Mouse (Mus musculus) kidney, adult 8-10 months (tissue): ENCODE measurements around the gene Pax9.

ENCODE experiments used
- DNase-seq, 2 experiments: peaks; one replicate each; pipeline ENCODE4 v3.0.0; 2022

The Pax9 gene

GRCm38 (mm10) chr12:56691427-56692079, at the start of gene Pax9:
Gene Pax9, plus strand, starts transcription at chr12:56691767.
- DNase-seq: no peak

DNA sequence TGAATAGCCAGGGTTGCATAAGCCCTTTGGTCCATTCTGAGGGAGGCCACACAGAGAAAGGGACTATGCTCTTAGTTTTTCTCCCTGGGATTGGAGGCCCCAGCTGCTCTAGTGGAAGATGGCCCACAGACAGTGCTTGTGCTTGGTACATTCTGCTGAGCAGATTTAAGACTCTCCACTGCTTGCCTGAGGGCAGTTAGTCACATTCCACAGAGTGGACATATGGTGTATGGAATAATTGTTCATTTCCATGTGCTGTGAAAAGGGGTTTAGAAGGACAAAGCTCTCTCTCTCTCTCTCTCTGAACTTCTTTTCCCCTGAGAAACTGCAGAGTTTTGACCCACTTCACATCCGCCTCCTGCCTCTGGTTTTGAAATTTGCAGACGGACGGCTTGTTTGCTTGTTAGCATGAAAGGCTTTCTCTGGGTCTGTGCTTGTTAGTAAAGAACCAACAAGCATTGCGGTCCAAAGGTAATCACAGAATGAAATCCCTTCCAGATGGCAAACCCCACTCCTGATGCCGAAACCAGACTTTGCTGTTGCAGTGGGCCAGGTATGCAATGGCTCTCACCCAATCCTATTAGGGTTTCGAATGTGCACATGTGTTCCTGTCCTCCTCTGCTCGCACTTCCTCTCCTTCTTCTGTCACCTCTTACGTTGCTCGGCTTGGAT, 22.0 kb upstream of the Pax9 start:
- no peak for DNase-seq

DNA sequence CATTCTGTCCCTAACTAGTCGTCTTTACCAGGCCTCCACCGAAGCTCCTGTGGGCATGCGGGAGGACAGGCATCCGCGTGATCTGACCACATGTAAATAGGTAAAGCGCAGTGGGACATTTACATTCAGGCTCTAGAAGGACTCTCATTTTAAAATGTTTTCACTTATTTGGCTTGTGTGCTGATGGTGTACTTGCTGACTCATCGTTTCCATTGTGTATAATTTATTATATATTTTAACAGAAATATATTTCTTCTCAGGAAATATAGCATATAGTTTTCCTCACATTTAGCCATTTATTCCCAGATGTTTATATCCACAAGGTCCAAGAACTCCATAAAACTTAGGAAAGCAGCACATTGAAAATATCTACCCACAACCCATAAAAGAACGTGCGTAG, 20.8 kb upstream of the Pax9 start:
- no peak for DNase-seq

- DNase-seq: peak in 1 of 2 experiments; percentile 58
Observed at GRCm38 (mm10) chr12:56674726-56675125, 16.8 kb upstream of the Pax9 start.

- DNase-seq: no peak
Observed at GRCm38 (mm10) chr12:56677620-56678019, 13.9 kb upstream of the Pax9 start.

- peak in 1 of 2 experiments; percentile 41 for DNase-seq
Observed at GRCm38 (mm10) chr12:56681096-56681811, 10.3 kb upstream of the Pax9 start.

DNA sequence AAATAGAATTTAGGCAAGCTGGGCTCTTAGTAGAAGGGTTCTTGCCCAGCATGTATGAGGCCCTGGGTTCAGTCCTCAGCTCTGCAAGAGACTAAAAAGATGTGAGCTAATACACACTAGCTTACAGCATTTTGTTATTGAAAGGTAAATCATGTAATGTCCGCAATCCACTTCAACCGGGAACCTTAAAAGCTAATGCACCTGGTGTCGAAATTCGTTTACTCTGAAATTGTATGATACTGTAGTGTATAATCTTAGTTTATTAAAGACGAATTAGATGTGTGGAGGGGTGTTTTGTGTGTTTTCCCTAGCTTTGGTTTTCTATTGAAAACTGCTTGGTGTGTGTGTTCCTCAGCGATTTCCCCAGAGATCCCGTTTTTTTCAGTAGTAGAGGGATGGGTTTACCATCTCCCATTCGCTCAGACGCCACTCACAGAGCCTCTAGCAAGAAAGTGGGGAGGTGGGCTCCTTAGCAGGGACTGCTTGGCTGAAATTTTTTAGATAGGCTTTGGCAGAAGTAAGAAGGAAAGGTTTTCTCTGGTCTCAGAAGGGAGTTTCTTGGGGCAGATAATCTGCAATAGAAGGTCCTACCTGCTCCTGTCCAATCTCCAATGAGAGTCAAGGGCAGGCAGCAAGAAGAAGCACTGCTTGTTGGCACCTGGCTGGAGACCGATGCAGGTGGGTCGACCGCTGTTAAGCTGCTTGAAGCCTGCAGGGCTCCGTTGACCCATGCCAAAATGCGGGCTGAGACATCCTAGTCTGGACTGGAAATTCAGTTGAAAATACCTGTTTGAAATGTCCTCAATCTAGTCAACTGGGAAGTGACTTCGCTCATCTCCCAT, 3.7 kb upstream of the Pax9 start:
- no peak for DNase-seq

DNA sequence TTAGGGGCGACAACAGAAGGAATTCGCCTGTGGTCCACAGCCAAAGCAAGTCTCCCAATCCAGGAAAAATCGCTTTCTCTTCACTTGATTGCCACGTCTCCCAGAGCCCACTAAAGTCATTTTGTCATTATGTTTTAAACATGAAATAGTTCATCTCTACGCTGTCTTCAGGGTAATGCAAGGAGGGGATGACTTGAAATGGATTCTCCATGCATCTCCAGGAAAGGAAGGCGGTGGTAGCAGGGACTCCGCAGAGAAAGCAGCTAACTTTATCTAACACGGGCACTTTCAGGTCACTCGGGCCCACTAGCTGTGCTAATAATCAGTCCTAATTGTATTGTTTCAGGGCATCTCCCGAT, 3.1 kb upstream of the Pax9 start:
- DNase-seq: no peak

- no peak for DNase-seq
Observed at GRCm38 (mm10) chr12:56688920-56689319, 2.6 kb upstream of the Pax9 start.

DNA sequence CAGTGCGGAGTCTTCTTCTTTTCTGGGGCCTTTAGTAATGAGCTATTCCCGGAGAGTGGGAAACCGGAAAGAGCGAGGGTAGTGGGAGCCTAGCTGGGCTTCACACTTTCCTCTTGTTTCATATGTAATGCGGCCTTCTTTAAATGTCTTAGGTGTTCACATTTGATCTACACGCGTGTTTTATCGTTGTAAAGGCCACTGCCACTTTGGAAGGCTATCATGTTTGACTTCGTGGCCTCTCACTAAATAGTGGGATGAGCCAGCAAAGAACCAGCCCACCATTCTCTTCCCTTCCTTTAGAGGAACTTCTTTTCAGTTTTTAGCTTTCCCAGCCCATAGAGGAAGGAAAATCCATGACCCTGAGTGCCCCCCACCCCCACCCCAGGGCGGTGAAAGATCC, 2.2 kb upstream of the Pax9 start:
- DNase-seq: no peak

GRCm38 (mm10) chr12:56689736-56690135, 1.8 kb upstream of the Pax9 start:
- DNase-seq: peak in 1 of 2 experiments; percentile 18

DNA sequence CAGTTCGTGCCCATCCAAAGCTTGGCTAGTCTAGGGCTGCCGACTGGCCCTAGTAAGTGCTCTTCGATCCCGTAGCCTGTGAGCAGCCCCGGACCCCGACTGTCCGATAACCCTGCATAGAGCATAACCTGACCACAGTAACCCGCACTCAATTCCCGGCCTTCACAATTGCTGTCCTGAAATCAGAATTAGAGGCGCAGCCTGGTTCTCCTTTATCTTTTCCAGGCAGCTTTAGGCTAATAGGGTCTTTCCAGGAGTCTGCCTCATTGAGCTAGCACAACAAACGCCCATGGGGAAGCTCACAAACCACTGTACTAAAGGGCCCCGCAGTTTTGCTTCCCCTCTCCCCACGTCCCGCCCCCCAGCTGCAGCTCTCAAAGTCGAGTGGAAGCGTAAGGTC, 1.2 kb upstream of the Pax9 start:
- no peak for DNase-seq

DNA sequence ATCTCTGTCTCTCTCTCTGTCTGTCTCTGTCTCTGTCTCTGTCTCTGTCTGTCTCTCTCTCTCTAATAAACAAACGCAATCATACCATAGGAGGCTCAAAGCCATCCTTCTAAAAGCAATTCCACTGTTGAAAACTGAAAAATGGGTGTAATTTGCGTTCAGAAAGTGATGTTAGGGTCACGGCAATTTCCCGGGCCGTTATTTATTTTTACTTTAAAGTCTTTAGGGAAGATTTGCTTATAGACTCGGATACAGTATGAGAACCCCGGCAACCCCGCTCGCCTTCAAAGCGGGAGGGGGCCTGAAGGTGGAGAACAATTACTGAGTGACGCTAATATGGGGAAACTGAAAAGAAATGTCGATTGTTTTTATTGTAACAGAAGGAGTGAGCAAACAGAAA, 566 bp upstream of the Pax9 start:
- DNase-seq: no peak

DNA sequence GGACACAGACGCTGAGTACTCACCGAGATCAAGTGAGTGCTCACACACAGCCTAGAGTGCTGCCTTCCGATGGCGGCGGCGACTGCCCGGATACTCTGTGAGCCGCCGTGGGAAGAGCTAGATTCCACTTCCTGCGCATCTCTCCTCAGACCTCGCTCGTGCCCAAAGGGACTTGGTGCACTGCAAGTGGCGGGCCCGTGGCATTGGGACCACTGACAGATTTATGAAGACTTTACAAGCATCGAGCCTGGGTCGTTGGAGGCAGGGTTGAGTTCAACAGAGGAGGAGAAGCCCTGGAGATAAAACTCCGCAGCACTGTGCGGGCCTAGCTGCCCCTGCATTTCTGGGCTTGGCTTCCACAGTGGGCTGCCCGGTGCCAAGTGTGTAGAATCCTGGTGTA, 969 bp downstream of the Pax9 start:
- no peak for DNase-seq

GRCm38 (mm10) chr12:56693411-56694098, 2.0 kb downstream of the Pax9 start:
- DNase-seq: no peak

DNA sequence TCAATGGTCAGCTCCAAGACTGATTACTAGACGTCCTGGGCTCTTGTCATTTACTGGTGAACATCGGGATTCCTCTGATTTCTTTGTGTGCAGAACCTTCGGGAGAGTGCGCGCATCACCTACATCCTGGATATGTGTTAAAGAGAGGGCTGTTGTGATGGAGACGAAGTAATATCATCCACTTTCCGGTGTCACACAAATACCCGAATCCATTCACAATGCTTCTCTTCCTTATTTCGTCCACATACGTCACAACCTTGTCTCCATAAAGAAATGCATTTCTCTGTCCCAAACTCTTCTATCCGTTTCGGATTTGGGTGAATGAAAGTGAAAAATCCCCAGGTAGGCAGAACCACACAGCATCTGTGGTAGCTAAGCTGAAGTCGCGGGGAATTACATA, 2.8 kb downstream of the Pax9 start:
- DNase-seq: no peak

- no peak for DNase-seq
Observed at GRCm38 (mm10) chr12:56694936-56695335, 3.4 kb downstream of the Pax9 start.

GRCm38 (mm10) chr12:56695358-56696173, 4.0 kb downstream of the Pax9 start:
- DNase-seq: peak; percentile 35 to 68

DNA sequence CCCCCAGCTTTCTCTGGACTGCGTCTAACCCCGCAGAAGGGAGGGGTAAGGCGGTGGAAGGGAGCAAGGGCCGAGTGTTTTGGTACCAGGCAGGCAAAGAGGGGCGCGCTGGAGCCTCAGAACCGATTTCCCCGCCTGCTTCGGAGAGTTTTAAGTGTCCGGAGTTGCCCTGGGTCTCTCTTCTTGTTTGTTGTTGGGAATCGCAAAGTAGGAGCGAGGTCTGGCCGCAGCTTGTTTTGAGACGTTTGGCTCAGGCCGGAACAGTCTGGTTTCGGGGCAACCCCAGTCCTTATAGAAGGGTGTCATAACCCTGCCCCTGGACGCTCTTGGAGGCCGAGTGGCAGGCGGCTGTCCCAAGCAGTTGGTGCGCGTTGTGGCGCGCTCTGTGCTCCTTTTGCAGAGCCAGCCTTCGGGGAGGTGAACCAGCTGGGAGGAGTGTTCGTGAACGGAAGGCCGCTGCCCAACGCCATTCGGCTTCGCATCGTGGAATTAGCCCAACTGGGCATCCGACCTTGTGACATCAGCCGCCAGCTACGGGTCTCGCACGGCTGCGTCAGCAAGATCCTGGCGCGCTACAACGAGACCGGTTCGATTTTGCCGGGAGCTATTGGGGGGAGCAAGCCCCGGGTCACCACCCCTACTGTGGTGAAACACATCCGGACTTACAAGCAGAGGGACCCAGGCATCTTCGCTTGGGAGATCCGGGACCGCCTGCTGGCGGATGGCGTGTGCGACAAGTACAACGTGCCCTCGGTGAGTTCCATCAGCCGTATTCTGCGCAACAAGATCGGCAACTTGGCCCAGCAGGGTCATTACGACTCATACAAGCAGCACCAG, 4.8 kb downstream of the Pax9 start:
- DNase-seq: peak in 1 of 2 experiments; percentile 23

GRCm38 (mm10) chr12:56697011-56697740, 5.6 kb downstream of the Pax9 start:
- peak in 1 of 2 experiments; percentile 17 for DNase-seq
